Mouse (Mus musculus) liver, embryonic 12.5 days (tissue): Measurements from ENCODE around the gene Parp3. TPM values are rescaled to one million over a fixed set of nuclear protein-coding genes. Genes with fewer than 3 reads are reported as not detected.
"Not testable (repeated sequence)": the region's sequence is repeated elsewhere in the genome, so short reads cannot be mapped to it uniquely, and the experiment has no call there.

Experiments
- ATAC-seq: fragments of 200-750 bp; cut with Nextera tagmentation; 2 replicates; pipeline ENCODE4 v1.8.0; 2017; ENCODE audit warnings: moderate number of reproducible peaks, mild to moderate bottlenecking, moderate library complexity
- H3K27ac ChIP-seq: fragments of 300-500 bp; sonication (generic); 2 replicates; pipeline ENCODE4 v1.5.1; 2016; ENCODE audit warnings: mild to moderate bottlenecking
- H3K27me3 ChIP-seq: fragments of 300-500 bp; sonication (generic); replicated peaks from 2 replicates; pipeline ENCODE4 v1.6.1; 2016; ENCODE audit warnings: mild to moderate bottlenecking, moderate library complexity
- H3K36me3 ChIP-seq: fragments of 300-500 bp; sonication (generic); 2 replicates; pipeline ENCODE4 v1.6.1; 2016; ENCODE audit warnings: mild to moderate bottlenecking, moderate library complexity
- H3K4me1 ChIP-seq: fragments of 300-500 bp; sonication (generic); 2 replicates; pipeline ENCODE4 v1.6.1; 2016
- H3K4me2 ChIP-seq: fragments of 300-500 bp; sonication (generic); 2 replicates; pipeline ENCODE4 v1.6.1; 2016; ENCODE audit warnings: mild to moderate bottlenecking, moderate library complexity
- H3K4me3 ChIP-seq: fragments of 300-500 bp; sonication (generic); 2 replicates; pipeline ENCODE4 v1.5.1; 2016; ENCODE audit warnings: mild to moderate bottlenecking, moderate library complexity
- H3K9ac ChIP-seq: fragments of 300-500 bp; sonication (generic); 2 replicates; pipeline ENCODE4 v1.6.1; 2016; ENCODE audit warnings: mild to moderate bottlenecking, moderate library complexity
- H3K9me3 ChIP-seq: fragments of 300-500 bp; sonication (generic); replicated peaks from 2 replicates; pipeline ENCODE4 v1.6.1; 2016; ENCODE audit warnings: mild to moderate bottlenecking, moderate library complexity
- WGBS: fragments of 180-500 bp; shearing (Covaris S2); methylation state at CpG from one replicate; pipeline ENCODE4 v1.1.7; 2016; ENCODE audit not compliant: insufficient replicate concordance; 5-methylcytosine and 5-hydroxymethylcytosine counted together
- polyA plus RNA-seq: library from polyadenylated mRNA; unstranded; fragments of >200 nt; fragmentation: Nextera tagmentation; extraction: Ambion mirVana; gene quantifications from 2 replicates; pipeline ENCODE4 v1.2.1, GENCODE M21; 2016

The Parp3 gene
- polyA plus RNA-seq = 1.5 and 1.7 TPM in 2 replicates

DNA sequence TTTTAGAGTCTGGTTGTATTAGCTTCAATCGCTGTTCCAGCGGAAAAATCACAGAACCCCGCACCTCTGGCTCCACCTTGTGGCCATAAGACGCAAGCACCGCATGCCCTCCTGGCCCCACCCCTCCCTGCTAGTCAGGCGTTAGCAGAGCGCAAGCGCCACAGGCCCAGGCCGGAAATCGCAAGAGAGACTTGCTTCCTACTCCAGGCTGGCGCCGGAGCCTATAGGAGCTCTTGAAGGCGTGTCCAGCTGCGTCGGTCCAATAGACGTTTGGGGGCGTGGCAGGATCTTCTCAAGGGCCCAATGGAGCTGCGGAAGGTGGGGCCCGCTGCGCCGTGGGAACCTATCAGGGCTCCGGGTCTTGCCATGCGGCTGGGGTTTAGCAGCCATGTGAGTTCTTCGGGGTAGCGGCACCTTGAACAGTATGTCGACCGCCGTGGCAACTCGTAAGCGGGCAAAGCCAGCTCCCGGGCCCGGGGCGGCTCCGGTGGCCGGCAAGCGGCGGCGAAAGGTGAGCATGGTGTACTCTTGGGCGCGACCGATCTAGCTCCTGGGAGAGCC lies at the start of gene Parp3:
Parp3 (minus strand) TSS at position 26 of the 561 bp plus-strand sequence.
- Histone ChIP-seq H3K9ac (peak within 1 kb of the TSS; percentile 61), H3K4me2 (peak within 1 kb of the TSS; percentile 85), H3K36me3 (peaks cover 33% of the 10 kb centered on the region), H3K4me3 (peak within 1 kb of the TSS; percentile 69), H3K27ac (peak within 1 kb of the TSS; percentile 4; the same call in 1 of the 2 replicates), H3K9me3 (no peaks in the 10 kb centered on the region), H3K27me3 (no peaks in the 10 kb centered on the region), H3K4me1 (peaks cover 45% of the 10 kb centered on the region)
- under 1% methylated on average over 41 of the region's 41 CpGs for WGBS
- peak; percentile 97 for ATAC-seq

DNA sequence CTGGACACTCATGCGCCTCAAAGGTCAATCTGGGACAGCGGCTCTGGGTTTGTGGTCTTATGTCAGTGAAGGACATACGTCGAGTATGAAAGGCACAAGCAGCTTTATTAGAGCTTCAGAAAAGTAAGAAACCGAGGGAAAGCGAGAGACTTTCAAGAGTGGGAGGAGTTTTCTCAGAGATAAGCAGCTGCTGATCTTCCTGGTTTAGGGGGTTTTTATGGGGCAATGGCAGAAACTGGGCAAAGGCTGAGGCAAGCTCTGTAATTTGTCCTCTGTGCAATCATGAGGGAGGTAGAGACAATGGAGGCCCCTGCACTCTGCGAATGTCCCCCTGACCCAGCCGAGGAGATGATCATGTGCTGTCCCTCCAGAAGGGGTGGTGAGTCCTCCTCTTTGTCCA lies 43.2 kb upstream of the Parp3 start:
- H3K4me2 ChIP-seq = no peak overlapping the region
- no peak overlapping the region for H3K27ac ChIP-seq
- no peaks in the 10 kb centered on the region for H3K9me3 ChIP-seq
- WGBS = 54% methylated on average over 8 of the region's 8 CpGs
- H3K36me3 ChIP-seq = no peaks in the 10 kb centered on the region
- no peaks in the 10 kb centered on the region for H3K27me3 ChIP-seq
- no peak for ATAC-seq
- H3K4me3 ChIP-seq = no peak overlapping the region
- H3K9ac ChIP-seq = no peak overlapping the region
- H3K4me1 ChIP-seq = peaks cover 5% of the 10 kb centered on the region; the same call in 1 of the 2 replicates

DNA sequence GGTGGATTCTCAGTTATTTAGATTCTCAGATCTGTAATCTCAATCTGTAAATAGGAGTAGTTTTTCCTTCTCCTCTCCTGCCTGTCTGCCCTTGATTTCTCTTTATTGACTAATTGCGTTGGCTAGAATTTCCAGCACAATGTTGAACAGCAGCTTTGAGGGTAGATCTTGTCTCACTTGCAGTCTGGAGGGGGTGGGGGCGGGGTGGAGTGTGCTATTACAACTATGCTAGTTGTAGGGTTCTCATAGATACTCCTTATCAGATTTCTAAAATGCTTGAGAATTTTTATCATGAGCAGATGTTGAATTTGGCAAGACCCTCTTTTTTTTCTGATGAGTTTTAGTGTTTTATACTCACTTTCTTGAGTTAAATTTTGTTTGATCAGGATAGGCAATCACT lies 42.7 kb upstream of the Parp3 start:
- no peak for ATAC-seq
- Histone ChIP-seq H3K9me3 (no peaks in the 10 kb centered on the region), H3K4me3 (no peak overlapping the region), H3K9ac (no peak overlapping the region), H3K27ac (no peak overlapping the region), H3K27me3 (no peaks in the 10 kb centered on the region), H3K4me2 (no peak overlapping the region), H3K36me3 (no peaks in the 10 kb centered on the region), H3K4me1 (peaks cover 5% of the 10 kb centered on the region; the same call in 1 of the 2 replicates)
- WGBS = 56% methylated on average over 2 of the region's 2 CpGs

DNA sequence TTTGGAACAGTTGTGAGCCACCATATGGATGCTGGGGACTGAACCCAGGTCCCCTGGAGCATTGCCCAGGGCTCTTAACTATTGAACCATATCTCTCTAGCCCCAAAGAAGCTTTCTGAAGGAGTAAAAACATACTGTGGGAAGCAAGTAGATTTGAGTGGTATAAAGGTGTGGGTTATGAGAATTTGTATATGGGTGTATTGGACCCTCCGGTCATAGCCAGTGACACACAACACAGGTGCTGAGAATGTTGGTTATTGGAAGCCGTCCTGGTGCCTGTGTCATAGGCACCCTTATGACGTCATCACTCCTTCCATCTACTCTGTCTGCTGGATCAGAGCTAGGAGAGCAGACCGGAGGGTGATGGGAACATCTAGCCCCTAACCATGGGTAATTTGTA lies 37.5 kb upstream of the Parp3 start, which contains the start of gene Iqcf5:
Iqcf5 (plus strand) TSS at position 301 of the 400 bp plus-strand sequence.
- H3K9ac ChIP-seq = no peak within 1 kb of the TSS
- H3K27ac ChIP-seq = no peak within 1 kb of the TSS
- H3K9me3 ChIP-seq = no peaks in the 10 kb centered on the region
- H3K27me3 ChIP-seq = no peaks in the 10 kb centered on the region
- H3K4me2 ChIP-seq = no peak within 1 kb of the TSS
- no peak within 1 kb of the TSS for H3K4me3 ChIP-seq
- 73% methylated on average over 4 of the region's 4 CpGs for WGBS
- no peaks in the 10 kb centered on the region for H3K4me1 ChIP-seq
- H3K36me3 ChIP-seq = no peaks in the 10 kb centered on the region
- ATAC-seq = no peak

DNA sequence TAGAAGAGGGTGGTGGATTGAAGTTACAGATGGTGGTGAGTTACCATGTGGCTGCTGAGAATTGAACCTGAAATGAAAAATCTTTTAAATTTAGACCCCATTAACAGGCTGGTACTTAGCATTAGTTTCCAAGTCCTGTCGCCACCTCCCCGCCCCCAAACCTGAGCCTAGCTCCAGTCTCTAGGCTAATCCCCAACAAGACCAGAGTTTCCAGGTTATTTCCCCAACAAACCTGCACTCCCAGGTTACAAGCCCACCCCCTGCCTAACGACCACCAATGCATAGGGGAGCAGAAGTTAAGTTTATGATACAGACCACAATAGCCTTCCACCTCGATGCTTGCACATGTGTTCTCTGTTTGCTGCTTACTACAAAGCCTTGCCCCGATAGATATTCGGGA lies 36.8 kb upstream of the Parp3 start:
- no peak for ATAC-seq
- Histone ChIP-seq H3K9ac (no peak overlapping the region), H3K36me3 (no peaks in the 10 kb centered on the region), H3K27ac (no peak overlapping the region), H3K4me3 (no peak overlapping the region), H3K27me3 (no peaks in the 10 kb centered on the region), H3K4me2 (no peak overlapping the region), H3K9me3 (no peaks in the 10 kb centered on the region), H3K4me1 (no peaks in the 10 kb centered on the region)
- WGBS = 66% methylated on average over 6 of the region's 6 CpGs

DNA sequence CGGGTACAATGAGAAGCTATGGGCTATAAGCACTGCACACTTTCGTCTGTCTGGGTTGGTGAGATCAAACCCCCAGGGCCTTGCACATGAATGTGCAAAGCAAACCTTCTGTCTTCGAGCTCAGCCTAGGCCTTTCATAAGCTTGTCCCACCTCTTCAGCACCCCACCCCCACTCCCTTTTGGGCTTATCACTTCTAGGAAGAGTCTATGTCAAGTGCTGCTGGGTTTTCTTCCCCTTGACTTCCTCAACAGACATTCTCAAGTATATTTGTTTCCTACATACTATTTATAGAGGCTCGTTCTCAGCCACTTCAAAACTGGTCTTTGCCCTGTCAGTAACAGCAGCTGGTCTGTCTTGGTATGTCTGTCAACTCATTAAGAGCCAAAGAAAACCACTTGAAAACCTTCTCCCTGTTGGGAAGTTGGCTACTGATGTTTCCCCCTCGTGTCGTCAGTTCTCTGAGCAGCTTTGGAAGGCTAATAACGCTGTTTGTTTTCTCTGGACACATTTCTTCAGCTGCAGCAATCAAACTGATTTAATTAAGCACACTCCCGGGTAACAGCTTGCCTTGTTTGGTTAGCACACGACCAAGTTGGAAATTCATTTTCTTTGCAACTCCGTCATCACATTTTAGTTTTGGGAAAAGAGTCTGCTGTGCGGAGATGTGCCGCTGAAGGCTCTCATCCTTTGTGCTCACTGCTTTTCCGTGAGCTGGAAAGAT lies 36.1 kb upstream of the Parp3 start:
- 48% methylated on average over 13 of the region's 13 CpGs for WGBS
- Histone ChIP-seq H3K4me1 (no peaks in the 10 kb centered on the region), H3K27me3 (no peaks in the 10 kb centered on the region)

DNA sequence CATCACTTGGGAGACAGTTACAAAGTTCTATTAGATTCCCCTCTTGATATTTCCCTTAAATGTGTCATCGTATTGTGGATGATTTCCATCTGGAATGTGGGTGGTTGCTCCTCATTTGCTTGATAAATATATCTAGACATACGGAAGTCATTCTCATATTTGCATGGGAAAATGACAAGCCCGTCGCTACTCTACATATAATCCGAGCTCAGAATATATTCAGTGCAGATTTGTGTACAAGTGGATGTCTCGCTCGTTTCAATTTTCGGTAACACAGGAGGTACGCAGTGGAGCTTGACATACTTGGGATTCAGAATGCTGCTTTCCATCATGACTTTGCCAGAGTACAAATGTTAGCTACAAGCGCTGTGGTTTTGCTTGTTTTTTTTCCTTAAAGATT lies 32.6 kb upstream of the Parp3 start:
- no peak overlapping the region for H3K9ac ChIP-seq
- WGBS = 80% methylated on average over 10 of the region's 10 CpGs
- no peaks in the 10 kb centered on the region for H3K9me3 ChIP-seq
- H3K36me3 ChIP-seq = no peaks in the 10 kb centered on the region
- H3K4me3 ChIP-seq = no peak overlapping the region
- H3K4me2 ChIP-seq = no peak overlapping the region
- no peak for ATAC-seq
- no peaks in the 10 kb centered on the region for H3K4me1 ChIP-seq
- no peak overlapping the region for H3K27ac ChIP-seq
- H3K27me3 ChIP-seq = no peaks in the 10 kb centered on the region

More for the DNA sequence above, 36.1 kb upstream of the Parp3 start:
- no peak overlapping the region for H3K4me3 ChIP-seq
- H3K36me3 ChIP-seq = no peaks in the 10 kb centered on the region
- H3K9ac ChIP-seq = no peak overlapping the region
- no peak overlapping the region for H3K27ac ChIP-seq
- ATAC-seq = no peak
- no peaks in the 10 kb centered on the region for H3K9me3 ChIP-seq
- H3K4me2 ChIP-seq = no peak overlapping the region

DNA sequence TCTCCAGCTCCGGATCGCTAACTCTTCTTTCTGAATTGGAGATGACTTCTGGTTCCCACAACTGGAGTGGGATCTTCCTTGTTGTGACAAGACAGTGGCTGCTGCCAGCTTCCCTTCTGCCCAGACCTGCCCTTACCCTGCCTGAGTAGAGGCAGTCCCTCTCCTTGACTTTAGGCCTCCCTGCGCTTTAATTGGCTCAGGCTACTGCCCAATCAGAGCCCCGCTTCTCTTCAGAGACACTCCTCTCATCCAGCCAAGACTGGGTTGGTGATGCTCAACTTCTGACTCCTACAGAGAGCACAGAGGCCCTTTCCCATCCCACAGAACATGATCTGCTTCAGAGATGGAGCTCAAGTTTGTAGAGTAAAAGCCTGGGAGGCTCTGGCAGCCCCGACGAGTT lies 27.5 kb upstream of the Parp3 start:
- H3K9me3 ChIP-seq = no peaks in the 10 kb centered on the region
- H3K9ac ChIP-seq = no peak overlapping the region
- no peak for ATAC-seq
- no peaks in the 10 kb centered on the region for H3K27me3 ChIP-seq
- H3K4me2 ChIP-seq = no peak overlapping the region
- no peak overlapping the region for H3K27ac ChIP-seq
- H3K36me3 ChIP-seq = no peaks in the 10 kb centered on the region
- 68% methylated on average over 6 of the region's 6 CpGs for WGBS
- H3K4me1 ChIP-seq = no peaks in the 10 kb centered on the region
- no peak overlapping the region for H3K4me3 ChIP-seq

DNA sequence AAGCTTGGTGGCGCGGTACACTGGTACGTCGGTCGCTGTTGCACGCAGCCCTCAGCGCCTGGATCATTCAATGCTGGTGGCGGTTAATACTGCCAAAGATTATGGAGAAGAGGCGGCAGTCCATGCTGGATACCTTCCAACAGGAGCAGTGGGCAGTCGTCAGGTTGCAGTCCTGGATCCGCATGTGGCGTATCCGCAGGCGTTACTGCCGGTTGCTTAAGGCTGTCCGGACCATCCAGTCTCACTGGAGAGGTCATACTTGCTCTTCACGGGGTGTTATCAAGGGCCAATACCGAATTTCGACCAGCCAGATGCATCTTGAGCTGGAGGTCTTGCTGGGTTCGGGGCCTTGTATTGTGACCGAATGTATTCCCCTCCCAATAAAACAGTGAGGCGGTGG lies 25.1 kb upstream of the Parp3 start:
- no peaks in the 10 kb centered on the region for H3K36me3 ChIP-seq
- WGBS = 80% methylated on average over 22 of the region's 22 CpGs
- ATAC-seq = no peak
- no peaks in the 10 kb centered on the region for H3K27me3 ChIP-seq
- no peak overlapping the region for H3K27ac ChIP-seq
- H3K9ac ChIP-seq = no peak overlapping the region
- H3K4me3 ChIP-seq = no peak overlapping the region
- no peaks in the 10 kb centered on the region for H3K4me1 ChIP-seq
- H3K4me2 ChIP-seq = no peak overlapping the region
- no peaks in the 10 kb centered on the region for H3K9me3 ChIP-seq

DNA sequence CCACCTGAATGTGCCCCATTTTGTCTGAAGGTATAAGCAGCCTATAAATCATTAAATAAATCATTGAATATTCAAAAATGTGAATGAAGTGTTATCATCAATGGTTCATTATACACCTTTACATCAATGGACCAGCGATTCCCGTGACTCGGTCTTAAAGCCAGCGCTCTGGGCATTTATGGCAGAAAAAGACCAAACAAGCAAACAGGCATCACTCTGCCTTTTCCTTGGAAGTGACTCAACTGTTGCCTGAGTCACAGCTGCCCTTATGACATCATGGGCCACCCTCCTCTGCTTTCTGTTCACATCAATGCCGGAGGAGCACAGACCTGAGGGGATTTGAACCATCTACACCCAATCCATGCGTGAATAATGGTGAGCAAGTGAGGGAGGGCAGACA lies 22.9 kb upstream of the Parp3 start, which contains the start of gene Iqcf1:
Iqcf1 (plus strand) TSS at position 301 of the 400 bp plus-strand sequence.
- no peaks in the 10 kb centered on the region for H3K9me3 ChIP-seq
- no peak for ATAC-seq
- 84% methylated on average over 6 of the region's 6 CpGs for WGBS
- no peak within 1 kb of the TSS for H3K27ac ChIP-seq
- no peak within 1 kb of the TSS for H3K9ac ChIP-seq
- H3K27me3 ChIP-seq = no peaks in the 10 kb centered on the region
- no peaks in the 10 kb centered on the region for H3K36me3 ChIP-seq
- no peak within 1 kb of the TSS for H3K4me3 ChIP-seq
- H3K4me2 ChIP-seq = no peak within 1 kb of the TSS
- no peaks in the 10 kb centered on the region for H3K4me1 ChIP-seq

DNA sequence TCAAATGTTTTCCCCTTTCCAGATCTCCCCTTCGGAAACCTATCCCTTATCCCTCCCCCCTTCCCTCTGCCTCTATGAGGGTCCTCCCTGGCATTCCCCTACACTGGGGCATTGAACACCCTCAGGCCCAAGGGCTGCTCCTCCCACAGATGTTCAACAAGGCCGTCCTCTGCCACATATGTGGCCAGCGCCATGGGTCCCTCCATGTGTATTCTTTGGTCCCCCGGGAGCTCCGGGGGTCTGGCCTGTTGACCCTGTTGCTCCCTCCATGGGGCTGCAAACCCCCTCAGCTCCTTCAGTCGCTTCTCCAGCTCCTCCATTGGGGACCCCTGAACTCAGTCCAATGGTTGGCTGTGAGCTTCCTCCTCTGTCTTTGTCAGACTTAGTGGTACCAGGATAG lies 10.9 kb upstream of the Parp3 start:
- H3K4me1 ChIP-seq, H3K27me3 ChIP-seq, H3K9me3 ChIP-seq, H3K4me3 ChIP-seq, ATAC-seq, H3K9ac ChIP-seq, H3K4me2 ChIP-seq, H3K27ac ChIP-seq: not testable (repeated sequence)
- peaks cover 37% of the 10 kb centered on the region for H3K36me3 ChIP-seq
- WGBS = 76% methylated on average over 6 of the region's 6 CpGs

DNA sequence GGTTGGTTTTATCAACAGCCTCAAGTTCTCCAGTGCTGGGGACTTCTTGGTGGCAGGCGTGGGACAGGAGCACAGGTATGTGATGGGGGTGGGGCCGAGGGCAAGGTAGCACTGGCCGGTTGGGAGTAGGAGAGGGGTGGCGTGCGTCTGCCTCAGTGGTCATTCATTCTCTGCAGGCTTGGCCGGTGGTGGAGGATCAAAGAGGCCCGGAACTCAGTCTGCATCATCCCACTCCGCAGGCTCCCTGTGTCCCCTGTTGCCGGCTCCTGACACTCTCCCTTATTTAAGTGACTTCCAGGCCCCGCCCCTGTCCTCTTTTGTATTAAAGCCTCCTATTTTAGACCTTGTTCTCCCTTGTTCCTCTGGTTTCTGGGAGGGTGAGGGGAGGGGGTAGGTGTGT lies 8.3 kb upstream of the Parp3 start:
- 74% methylated on average over 10 of the region's 10 CpGs for WGBS
- H3K4me3 ChIP-seq = no peak overlapping the region
- no peaks in the 10 kb centered on the region for H3K9me3 ChIP-seq
- H3K27ac ChIP-seq = no peak overlapping the region
- H3K36me3 ChIP-seq = peaks cover 62% of the 10 kb centered on the region
- no peak overlapping the region for H3K4me2 ChIP-seq
- no peaks in the 10 kb centered on the region for H3K27me3 ChIP-seq
- H3K4me1 ChIP-seq = no peaks in the 10 kb centered on the region
- no peak for ATAC-seq
- no peak overlapping the region for H3K9ac ChIP-seq
